Mouse (Mus musculus) monocyte, adult 5-6 weeks (primary cell): ENCODE results near the gene Pipox. TPM values are rescaled to one million over a fixed set of nuclear protein-coding genes. Genes with fewer than 3 reads are reported as not detected.

ENCODE experiments used
- ATAC-seq: fragments of 153-309, 156-312 bp; replicated peaks from 2 replicates; pipeline ENCODE4 v1.8.0; 2017; ENCODE audit warnings: mild to moderate bottlenecking; ENCODE audit not compliant: low TSS enrichment, insufficient number of reproducible peaks, severe bottlenecking, poor library complexity, low FRiP score
- total RNA-seq: library from RNA; stranded (forward); fragments of 200-1000, 200-491, 200-594 nt; gene quantifications from 3 replicates; pipeline ENCODE4 v1.2.3, GENCODE M21; 2017

Gene Pipox
- not detected in 3 replicates for total RNA-seq

DNA sequence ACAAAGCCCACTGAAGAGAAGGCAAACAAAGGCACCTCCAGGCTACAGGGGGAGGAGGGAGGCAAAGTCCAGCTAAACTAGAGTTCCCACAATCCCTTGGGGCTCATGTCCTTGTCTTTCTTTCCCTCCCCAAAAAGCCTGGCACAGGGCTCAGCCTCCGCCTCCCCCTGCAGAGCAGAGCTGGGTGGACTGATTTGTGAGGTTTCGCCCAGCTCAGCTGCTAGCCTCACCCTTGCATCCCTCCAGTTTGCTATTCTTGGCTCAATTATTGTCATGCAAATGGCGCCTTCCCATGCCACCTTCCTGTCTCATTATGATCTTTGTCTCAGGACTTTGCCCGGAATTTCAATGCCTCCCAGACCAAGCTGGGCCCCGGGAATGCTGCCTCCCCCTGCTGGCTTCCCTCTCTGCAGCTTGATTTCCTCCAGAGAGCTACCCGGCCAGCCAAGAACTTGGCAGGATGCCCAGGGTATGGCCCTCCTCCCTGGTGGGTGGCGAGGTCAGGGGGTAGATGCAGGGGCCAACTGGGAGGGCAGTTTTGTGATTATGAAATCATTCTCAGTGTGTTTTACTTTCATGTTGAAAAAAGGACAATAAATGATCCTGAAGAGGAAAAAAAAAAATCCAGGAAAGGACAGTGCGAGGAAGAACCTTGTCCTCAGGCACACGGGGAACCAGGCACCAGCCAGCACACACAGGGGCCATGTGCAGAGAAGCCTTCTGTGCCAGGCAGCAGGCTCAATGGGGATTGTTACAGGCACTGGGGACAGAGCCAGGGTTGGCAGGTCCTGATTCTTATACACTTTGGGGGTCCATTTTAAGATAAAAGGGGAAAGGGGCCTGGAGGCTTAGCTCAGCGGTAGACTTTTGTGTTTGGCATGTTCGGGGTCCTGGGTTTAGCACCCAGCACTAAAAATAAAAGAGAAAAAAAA, at the start of gene Pipox:
Gene Pipox (minus strand): TSS at position 310 of the 932 bp plus-strand sequence.
- ATAC-seq: no peak

DNA sequence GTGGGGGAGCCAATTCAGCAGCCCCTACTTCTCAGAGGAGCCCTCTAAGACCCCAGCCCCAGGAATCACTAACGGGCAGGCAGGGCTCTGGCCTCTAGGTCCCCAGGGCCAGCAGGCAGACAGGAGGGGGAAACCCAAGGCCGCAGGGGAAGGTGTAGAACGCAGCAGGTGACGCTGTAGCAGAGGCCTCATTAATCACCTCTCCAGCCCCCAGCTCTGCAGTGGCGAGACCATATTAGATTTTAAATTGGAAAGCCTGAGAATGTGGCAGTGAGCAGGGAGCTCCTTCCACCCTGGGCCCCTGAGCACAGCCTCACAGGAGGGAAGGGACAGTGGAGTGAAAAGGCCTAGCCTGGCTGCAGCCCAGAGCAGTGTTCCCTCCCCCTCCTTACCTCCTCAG, 48.3 kb upstream of the Pipox start:
- no peak for ATAC-seq

GRCm38 (mm10) chr11:77937649-77938410, 43.9 kb upstream of the Pipox start:
- no peak for ATAC-seq

DNA sequence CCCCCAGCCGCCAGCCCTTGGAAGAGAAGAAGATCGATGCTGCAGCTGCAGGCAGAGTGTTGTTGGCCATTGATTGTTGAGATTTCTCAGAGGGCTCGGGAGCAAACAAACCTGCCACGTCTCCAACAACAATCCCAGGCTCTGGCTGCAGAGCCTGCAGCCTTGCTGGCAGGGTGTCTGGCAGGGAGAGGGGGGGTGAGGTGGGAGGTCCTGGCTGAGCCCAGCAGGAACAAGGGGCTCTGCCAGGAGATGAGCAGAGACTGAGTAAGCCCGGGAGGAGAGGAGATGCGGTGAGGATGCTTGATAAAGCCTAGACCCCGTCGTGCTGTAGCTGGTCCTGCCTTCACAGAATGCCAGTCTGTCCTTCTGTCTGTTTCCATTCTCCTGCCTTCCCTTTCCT, 43.0 kb upstream of the Pipox start:
- ATAC-seq: no peak

DNA sequence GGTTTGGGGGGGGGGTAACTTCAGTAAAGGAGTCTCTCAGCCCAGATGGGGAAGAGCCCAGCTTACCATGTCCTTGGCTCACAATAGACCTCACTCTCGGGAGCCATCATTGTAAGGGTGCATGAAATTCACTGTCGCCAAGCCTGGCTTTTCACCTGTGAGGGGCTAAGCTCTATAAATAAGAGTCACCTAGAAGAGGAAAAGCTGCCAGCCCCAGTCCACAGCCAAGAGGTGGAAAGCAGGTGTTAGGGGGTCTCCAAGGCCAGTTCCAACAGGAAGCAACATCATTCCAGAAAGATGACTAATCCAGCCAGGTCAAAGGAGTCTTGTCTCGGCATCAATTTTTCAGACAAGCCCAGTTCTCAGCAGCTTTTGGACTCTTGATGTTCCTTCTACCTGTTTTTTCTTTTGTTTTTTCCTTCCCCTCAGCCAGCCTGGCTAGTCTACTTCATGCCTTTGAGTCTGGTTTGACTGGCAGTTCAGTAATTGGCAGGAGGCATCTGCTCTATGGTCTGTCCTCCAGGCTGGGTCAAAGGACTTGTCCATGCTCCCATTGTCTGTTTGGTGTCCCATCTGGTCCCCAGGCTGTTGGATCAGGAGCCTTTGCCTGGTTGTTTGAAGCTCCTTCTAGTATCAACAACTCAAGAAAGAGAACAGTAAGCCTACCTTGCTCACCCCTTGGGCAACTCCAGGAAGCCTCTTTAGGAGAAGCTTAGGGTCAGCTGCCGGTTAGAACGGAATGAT, 40.8 kb upstream of the Pipox start:
- ATAC-seq: no peak

DNA sequence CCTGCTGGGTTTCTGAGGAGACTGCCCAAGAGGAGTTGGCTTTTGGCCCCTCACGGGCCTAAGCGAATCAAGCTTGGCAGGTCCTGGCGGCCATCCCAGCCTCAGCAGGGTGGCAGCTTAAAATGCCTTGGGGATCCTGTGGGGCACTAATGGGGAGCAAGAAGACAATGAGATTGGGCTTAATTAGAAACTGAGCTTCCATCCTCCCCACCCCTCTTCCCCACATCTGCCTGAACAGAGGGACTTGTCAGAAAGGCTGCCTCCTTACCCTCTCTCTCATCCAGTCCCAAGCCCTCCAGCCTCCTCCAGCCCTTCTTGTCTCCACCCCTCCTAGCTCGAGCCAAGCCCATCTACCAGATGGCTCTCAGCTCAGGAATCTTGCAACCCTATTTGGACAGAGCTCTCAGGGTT, 40.2 kb upstream of the Pipox start:
- no peak for ATAC-seq

DNA sequence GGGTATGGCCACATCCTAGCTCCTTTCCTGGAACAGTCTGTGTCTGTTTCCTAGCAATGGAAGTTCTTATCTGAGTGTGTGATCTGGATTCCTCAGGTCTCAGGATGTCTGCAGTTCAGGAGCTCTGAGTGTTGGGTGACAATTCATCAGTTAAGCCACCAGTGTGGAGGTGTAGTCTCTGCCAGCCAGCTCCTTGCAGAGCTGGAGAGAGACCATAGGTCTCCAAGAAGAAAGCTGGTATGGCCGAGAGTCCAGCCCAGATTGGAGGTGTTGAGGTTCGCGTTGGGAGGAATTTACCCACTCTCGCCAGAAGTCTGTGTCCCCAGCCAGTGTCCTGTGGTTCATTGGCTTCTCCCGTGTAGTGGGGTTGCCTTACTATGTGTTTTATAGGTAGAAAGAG, 38.7 kb upstream of the Pipox start:
- no peak for ATAC-seq

DNA sequence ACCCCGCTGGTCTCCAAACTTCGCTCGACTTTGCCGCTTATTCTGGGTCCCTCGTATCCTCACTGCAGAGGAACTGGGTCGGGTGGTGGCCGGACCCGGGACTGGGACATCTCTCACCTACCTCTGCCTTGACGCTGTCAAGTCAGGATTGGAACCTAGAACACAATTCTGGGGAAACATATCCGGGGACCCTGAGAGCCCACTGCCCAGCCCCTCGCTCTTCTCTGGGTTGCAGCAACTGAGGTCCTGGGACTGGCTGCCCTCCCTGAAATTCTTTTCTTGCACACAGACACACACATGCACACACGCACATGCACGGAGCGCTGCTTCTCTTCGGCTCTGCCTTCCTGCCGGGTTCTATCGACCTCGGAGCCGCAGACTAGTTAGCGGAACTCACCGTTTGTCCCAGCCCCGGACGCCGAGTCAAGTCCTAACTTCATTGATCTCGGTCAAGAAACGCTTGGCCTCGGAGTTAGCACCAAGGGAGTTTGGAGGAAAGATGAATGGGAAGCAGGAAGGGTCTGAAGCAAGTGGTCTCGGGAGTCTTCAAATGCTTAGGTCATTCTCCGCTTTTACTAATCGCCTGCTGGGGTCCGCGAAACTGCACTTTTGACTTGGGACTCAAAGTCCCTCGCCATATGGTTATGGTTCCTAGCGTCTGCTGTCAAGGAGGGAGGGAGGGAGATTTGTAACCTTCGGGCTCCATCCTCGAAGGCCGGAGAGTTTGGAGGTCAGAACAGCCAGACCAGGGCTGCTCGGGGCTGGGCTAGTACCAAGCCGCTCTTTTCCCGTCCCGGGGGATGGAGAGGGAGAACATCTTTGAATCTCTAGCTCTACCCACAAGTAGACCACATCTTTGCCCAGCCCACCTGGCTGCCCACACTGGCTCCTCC, 37.9 kb upstream of the Pipox start:
- no peak for ATAC-seq

DNA sequence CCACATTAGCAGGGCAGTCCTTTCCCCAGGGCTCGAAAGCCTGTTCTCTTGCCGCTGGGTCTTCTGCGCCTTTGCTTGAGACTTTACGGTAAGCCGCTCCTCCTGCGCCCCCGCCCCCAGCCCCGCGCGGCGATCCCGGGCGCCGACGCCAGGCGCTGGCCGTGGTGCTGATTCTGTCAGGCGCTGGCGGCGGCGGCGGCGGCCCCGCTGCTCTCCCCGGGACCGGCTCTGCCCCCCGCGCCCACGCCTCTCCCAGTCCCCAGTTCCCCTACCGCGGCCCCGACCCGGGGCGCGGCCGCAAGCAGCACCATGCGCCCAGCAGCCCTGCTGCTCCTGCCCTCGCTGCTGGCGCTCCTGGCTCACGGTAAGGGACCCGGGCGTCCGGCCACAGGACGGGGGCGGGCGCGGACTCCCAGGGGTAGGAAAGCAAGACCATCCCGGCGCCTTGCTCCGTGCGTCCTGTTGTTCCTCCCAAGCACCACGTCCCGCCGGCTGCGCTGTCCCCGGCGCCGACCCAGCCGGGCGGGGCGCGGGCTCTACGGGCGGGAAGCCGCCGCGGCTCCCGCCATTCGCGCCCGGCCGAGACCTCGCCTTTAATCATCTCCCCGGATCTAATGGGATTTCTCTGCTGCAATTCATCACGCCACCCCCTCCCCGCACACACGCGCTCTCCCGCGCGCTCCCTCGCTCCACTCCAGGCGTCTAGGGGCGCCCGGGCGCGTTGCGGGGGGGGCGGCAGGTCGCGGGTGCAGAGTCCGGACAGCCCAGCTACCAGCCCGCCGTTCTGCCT, 37.0 kb upstream of the Pipox start, which contains the start of gene Sez6:
Gene Sez6 (plus strand): TSS at position 50 of the 790 bp plus-strand sequence.
- no peak for ATAC-seq

DNA sequence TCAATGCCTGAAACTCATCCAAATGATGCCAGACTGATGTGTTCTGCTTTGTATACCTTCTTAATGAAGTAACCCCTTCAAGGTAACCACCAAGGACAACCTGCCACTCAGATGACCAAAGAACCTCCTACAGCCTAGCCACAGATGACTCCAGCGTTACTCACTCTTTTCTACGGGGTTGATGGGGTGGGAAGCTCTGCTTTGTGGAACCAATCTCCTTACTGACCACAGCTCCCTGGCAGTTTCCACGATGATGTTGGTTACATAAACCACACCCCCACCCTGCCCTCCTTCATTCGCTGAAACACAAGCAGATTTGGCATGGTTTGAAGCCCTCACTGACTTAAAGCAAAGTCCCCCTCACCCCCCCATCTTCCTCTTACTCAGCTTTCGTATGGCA, 33.9 kb upstream of the Pipox start:
- ATAC-seq: no peak

- no peak for ATAC-seq
Observed at GRCm38 (mm10) chr11:77926666-77927065, 32.8 kb upstream of the Pipox start.

DNA sequence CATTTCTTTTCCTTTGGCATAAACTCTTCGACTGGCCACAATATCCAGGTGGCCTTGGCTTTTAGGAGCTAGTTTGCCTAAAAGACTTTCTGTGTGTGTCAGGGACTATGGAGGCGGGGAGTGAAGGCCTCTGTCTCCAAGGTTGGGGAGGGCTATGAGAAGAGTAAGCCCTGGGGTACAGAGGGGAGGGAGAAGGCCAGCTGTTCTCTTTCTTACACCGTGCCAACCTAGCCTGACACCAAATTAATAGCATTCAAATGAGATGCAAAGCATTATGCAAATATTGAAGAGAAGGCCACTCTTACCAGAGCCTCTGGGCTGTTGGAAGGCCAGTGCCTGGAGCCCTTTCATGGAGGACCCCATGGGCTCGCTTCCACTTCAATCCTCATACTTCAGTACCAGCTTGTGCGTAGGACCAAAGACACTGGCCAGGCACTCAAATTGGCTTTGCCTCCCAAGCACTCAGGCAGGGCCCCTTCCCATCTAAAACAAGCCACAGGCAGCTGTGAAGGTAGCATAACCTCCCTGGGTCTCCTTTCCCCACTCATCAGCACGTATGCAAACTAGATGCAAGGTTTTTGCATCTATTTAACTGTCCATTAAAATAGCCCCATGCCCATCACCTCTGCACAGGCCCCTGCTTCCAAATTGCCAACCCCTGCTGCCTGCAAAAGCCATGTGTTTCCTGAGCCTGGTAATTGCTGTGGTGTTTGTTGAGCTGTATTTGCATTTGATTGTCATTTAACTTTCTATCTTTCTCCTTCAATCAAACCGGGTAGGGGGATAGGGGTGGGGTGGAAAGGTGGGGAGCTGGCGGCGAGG, 32.2 kb upstream of the Pipox start:
- ATAC-seq: no peak

DNA sequence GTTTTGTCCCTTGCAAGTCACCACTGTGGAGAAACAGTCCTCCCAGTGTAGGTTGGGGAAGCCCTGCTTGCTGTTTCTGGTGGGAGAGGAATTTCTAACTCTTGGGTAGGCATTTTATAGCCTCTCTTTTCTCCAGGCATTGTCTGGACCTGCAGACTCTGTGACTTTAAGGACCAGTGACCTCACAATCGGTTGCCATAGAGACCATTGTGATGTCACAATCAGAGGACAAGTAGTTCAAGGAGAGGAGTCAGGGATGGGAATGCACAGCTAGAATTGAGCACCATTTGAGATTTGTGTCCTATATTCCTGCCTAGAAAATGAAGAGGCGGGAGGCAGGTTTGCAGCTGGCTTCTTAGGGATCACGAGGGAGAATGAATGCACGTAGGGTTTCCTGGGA, 29.4 kb upstream of the Pipox start:
- no peak for ATAC-seq

DNA sequence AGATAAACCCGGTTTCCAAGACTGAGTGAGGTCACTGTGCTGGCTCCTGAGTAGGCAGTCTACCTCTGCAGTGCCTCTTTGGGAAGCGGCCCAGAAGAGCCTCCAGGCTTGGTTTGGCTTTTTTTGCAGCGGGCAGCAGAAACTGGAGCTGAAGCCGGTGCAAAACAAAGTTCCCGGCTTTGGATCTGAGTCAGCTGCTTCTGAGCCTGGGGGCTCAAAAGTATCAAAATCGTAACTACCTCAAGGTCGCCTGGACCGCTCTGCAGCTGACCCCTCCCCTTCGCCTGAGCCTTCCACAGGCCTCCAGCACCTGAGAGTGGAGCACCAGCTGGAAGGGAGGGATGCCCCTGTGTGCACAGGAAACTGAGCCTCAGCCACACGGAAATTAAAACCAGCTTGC, 23.3 kb upstream of the Pipox start:
- no peak for ATAC-seq

DNA sequence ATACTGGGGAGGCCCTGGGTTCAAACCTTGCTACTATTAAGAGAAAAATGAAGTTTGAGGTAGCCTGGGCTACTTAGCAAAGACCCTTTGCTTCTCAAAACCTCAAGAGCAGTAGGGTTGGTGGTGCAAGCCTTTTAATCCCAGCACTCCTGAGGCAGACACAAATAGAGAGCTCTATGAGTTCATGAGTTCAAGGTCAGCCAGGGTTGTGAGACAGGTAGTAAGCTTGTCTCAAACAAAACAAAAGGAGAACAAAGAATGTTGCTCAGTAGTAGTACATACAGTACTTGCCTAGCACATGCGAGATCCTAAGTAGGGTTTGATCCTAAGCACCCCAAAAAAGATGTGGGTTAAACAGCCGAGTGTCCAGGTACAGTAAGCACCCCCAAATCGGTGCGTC, 22.8 kb upstream of the Pipox start:
- no peak for ATAC-seq

- no peak for ATAC-seq
Observed at GRCm38 (mm10) chr11:77914598-77915260, 20.8 kb upstream of the Pipox start.
